In genomic region chr6:118455042-118455631, GRCm38 (mm10) we compare ENCODE assay signal across 8 mouse cellular contexts. TPM values are rescaled to one million over a fixed set of nuclear protein-coding genes. Genes with fewer than 3 reads are reported as not detected.
DNase-seq lines count a peak whose midpoint lies in the region; ATAC-seq and TF ChIP-seq lines count a peak whose summit lies in the region.

TSS of gene Zfp248 (minus strand) at chr6:118455528.

- H3K4me3 ChIP-seq in ES-Bruce4 (ENCODE audit: low read depth, low read length): peak within 1 kb of the TSS; percentile 66
- H3K4me3 ChIP-seq in forebrain, embryonic 12.5 days (replicated peaks): peak within 1 kb of the TSS; percentile 72
- peak within 1 kb of the TSS; percentile 78 for H3K4me3 ChIP-seq in heart, postnatal 0 days (ENCODE audit: low read depth, low read length)
- H3K4me3 ChIP-seq in liver, embryonic 15.5 days (replicated peaks): peak within 1 kb of the TSS; percentile 63
- peak within 1 kb of the TSS; percentile 49 for H3K4me3 ChIP-seq in neural tube, embryonic 11.5 days (ENCODE audit: low read depth, low read length)
- peak within 1 kb of the TSS; percentile 82 for H3K4me3 ChIP-seq in stomach, embryonic 16.5 days (replicated peaks; ENCODE audit: low read length)

- TF ChIP-seq EP300 in ES-Bruce4 (IDR thresholded peaks at IDR 0.05; ENCODE audit: insufficient read depth, low read depth, low read length): no peak
- no peak for TF ChIP-seq EP300 in heart, postnatal 0 days (IDR thresholded peaks at IDR 0.05; ENCODE audit: low read depth)

- no peak within 1 kb of the TSS for H3K27ac ChIP-seq in ES-Bruce4 (ENCODE audit: insufficient read depth, low read length)
- H3K27ac ChIP-seq in forebrain, embryonic 12.5 days: peak within 1 kb of the TSS; percentile 96
- peak within 1 kb of the TSS; percentile 88 for H3K27ac ChIP-seq in heart, postnatal 0 days (ENCODE audit: low read depth)
- H3K27ac ChIP-seq in liver, embryonic 15.5 days (replicated peaks): peak within 1 kb of the TSS; percentile 72; the same call in 1 of the 2 replicates
- peak within 1 kb of the TSS; percentile 75 for H3K27ac ChIP-seq in neural tube, embryonic 11.5 days (ENCODE audit: low read depth, low read length)
- H3K27ac ChIP-seq in stomach, embryonic 16.5 days (ENCODE audit: low read length): peak within 1 kb of the TSS; percentile 98

- TF ChIP-seq POLR2A in ES-Bruce4 (IDR thresholded peaks at IDR 0.05; ENCODE audit: insufficient read depth, low read length): peak; percentile 79

- DNase-seq in c-Kit-positive CD71-positive TER-119-positive erythroid progenitor cells, embryonic 14.5 days (ENCODE audit: low spot score): peak; percentile 68
- peak; percentile 80 for DNase-seq in heart, postnatal 0 days (ENCODE audit: low spot score)
- peak; percentile 89 to 93 for DNase-seq in kidney, postnatal 36 days
- DNase-seq in neural tube, embryonic 11.5 days (ENCODE audit: low spot score): peak; percentile 91

- peak within 1 kb of the TSS; percentile 36 for H3K9ac ChIP-seq in ES-Bruce4 (ENCODE audit: low read depth, poor library complexity, severe bottlenecking)
- peak within 1 kb of the TSS; percentile 84 for H3K9ac ChIP-seq in forebrain, embryonic 12.5 days
- H3K9ac ChIP-seq in heart, postnatal 0 days (replicated peaks; ENCODE audit: low read depth, low read length): peak within 1 kb of the TSS; percentile 70
- H3K9ac ChIP-seq in liver, embryonic 15.5 days: peak within 1 kb of the TSS; percentile 48
- H3K9ac ChIP-seq in neural tube, embryonic 11.5 days (ENCODE audit: low read length): peak within 1 kb of the TSS; percentile 73
- H3K9ac ChIP-seq in stomach, embryonic 16.5 days (ENCODE audit: low read length): peak within 1 kb of the TSS; percentile 91

- no peaks in the 10 kb centered on the region for H3K36me3 ChIP-seq in ES-Bruce4 (ENCODE audit: control insufficient read depth, insufficient read depth, low read length, poor library complexity, severe bottlenecking)
- H3K36me3 ChIP-seq in forebrain, embryonic 12.5 days (replicated peaks): no peaks in the 10 kb centered on the region
- H3K36me3 ChIP-seq in heart, postnatal 0 days (replicated peaks; ENCODE audit: control insufficient read depth, insufficient read depth, low read length): no peaks in the 10 kb centered on the region
- no peaks in the 10 kb centered on the region for H3K36me3 ChIP-seq in liver, embryonic 15.5 days (replicated peaks)
- no peaks in the 10 kb centered on the region for H3K36me3 ChIP-seq in neural tube, embryonic 11.5 days (ENCODE audit: control insufficient read depth, insufficient read depth, low read length)
- no peaks in the 10 kb centered on the region for H3K36me3 ChIP-seq in stomach, embryonic 16.5 days (ENCODE audit: control insufficient read depth, insufficient read depth, low read length)

- no peak for TF ChIP-seq CTCF in ES-Bruce4 (IDR thresholded peaks at IDR 0.05; ENCODE audit: low read depth, low read length)
- peak; percentile 53 for TF ChIP-seq CTCF in heart, postnatal 0 days (IDR thresholded peaks at IDR 0.05; ENCODE audit: low read depth)

- no peaks in the 10 kb centered on the region for H3K27me3 ChIP-seq in ES-Bruce4 (ENCODE audit: control insufficient read depth, insufficient read depth, low read length, poor library complexity, severe bottlenecking)
- H3K27me3 ChIP-seq in forebrain, embryonic 12.5 days: 0 out of 2 replicates have a peak, but pooled peaks cover 3% of the 10 kb centered on the region
- no peaks in the 10 kb centered on the region for H3K27me3 ChIP-seq in heart, postnatal 0 days (ENCODE audit: control insufficient read depth, insufficient read depth, low read length)
- no peaks in the 10 kb centered on the region for H3K27me3 ChIP-seq in liver, embryonic 15.5 days
- H3K27me3 ChIP-seq in neural tube, embryonic 11.5 days (ENCODE audit: control insufficient read depth, insufficient read depth, low read length): no peaks in the 10 kb centered on the region
- H3K27me3 ChIP-seq in stomach, embryonic 16.5 days (ENCODE audit: control insufficient read depth, insufficient read depth, low read length): no peaks in the 10 kb centered on the region

- ATAC-seq in forebrain, embryonic 12.5 days (ENCODE audit: low FRiP score): peak; percentile 96
- ATAC-seq in heart, postnatal 0 days (ENCODE audit: insufficient read depth, low read depth): peak; percentile 92
- ATAC-seq in liver, embryonic 15.5 days (ENCODE audit: insufficient read depth): peak; percentile 66
- peak; percentile 97 for ATAC-seq in neural tube, embryonic 11.5 days (ENCODE audit: insufficient read depth, low FRiP score, low TSS enrichment)
- peak; percentile 93 for ATAC-seq in stomach, embryonic 16.5 days (ENCODE audit: insufficient read depth, low FRiP score)

- WGBS in forebrain, embryonic 12.5 days: under 1% methylated on average over 43 of the region's 43 CpGs
- under 1% methylated on average over 43 of the region's 43 CpGs for WGBS in heart, postnatal 0 days
- WGBS in liver, embryonic 15.5 days (ENCODE audit: insufficient replicate concordance): under 1% methylated on average over 43 of the region's 43 CpGs
- under 1% methylated on average over 43 of the region's 43 CpGs for whole genome bisulfite sequencing in neural tube, embryonic 11.5 days
- WGBS in stomach, embryonic 16.5 days: under 1% methylated on average over 43 of the region's 43 CpGs

- H3K4me1 ChIP-seq in ES-Bruce4 (ENCODE audit: control insufficient read depth, insufficient read depth, low read length): no peaks in the 10 kb centered on the region
- H3K4me1 ChIP-seq in forebrain, embryonic 12.5 days: peaks cover 12% of the 10 kb centered on the region
- H3K4me1 ChIP-seq in heart, postnatal 0 days (ENCODE audit: control insufficient read depth, insufficient read depth): no peaks in the 10 kb centered on the region
- H3K4me1 ChIP-seq in liver, embryonic 15.5 days (replicated peaks): peaks cover 8% of the 10 kb centered on the region
- peaks cover 3% of the 10 kb centered on the region; the same call in 1 of the 2 replicates for H3K4me1 ChIP-seq in neural tube, embryonic 11.5 days (ENCODE audit: control insufficient read depth, insufficient read depth, low read length)
- H3K4me1 ChIP-seq in stomach, embryonic 16.5 days (ENCODE audit: control insufficient read depth, insufficient read depth, low read length): peaks cover 8% of the 10 kb centered on the region

- no peaks in the 10 kb centered on the region for H3K9me3 ChIP-seq in ES-Bruce4 (replicated peaks; ENCODE audit: control insufficient read depth, insufficient read depth, low read length, poor library complexity, severe bottlenecking)
- H3K9me3 ChIP-seq in forebrain, embryonic 12.5 days: no peaks in the 10 kb centered on the region
- H3K9me3 ChIP-seq in heart, postnatal 0 days (replicated peaks; ENCODE audit: control insufficient read depth, low read length): no peaks in the 10 kb centered on the region
- no peaks in the 10 kb centered on the region for H3K9me3 ChIP-seq in liver, embryonic 15.5 days (replicated peaks)
- no peaks in the 10 kb centered on the region for H3K9me3 ChIP-seq in neural tube, embryonic 11.5 days (ENCODE audit: control insufficient read depth, low read length)
- no peaks in the 10 kb centered on the region for H3K9me3 ChIP-seq in stomach, embryonic 16.5 days (replicated peaks; ENCODE audit: control insufficient read depth, low read length)

- peak within 1 kb of the TSS; percentile 69 for H3K4me2 ChIP-seq in forebrain, embryonic 12.5 days
- peak within 1 kb of the TSS; percentile 91 for H3K4me2 ChIP-seq in heart, postnatal 0 days (ENCODE audit: low read depth, low read length)
- H3K4me2 ChIP-seq in liver, embryonic 15.5 days: peak within 1 kb of the TSS; percentile 86
- peak within 1 kb of the TSS; percentile 55 for H3K4me2 ChIP-seq in neural tube, embryonic 11.5 days (ENCODE audit: low read depth)
- H3K4me2 ChIP-seq in stomach, embryonic 16.5 days (ENCODE audit: low read depth, low read length): peak within 1 kb of the TSS; percentile 72

RNA-seq across cellular contexts. Expression of gene Zfp248, which starts in this region (rescaled TPM):
- 5.5 and 9.8 TPM in 2 replicates for polyA plus RNA-seq in ES-Bruce4 (2011; ENCODE audit: insufficient read depth, insufficient read length, low read depth, missing spikeins)
- 12.3 and 12.7 TPM in 2 replicates for polyA plus RNA-seq in forebrain, embryonic 12.5 days (2016; fragmentation: Nextera tagmentation; extraction: Ambion mirVana)
- 0.31 and 2.7 TPM in 2 replicates for total RNA-seq in heart, postnatal 0 days (2014; rRNA removed; ENCODE audit: low replicate concordance)
- 2.2 and 2.4 TPM in 2 replicates for polyA plus RNA-seq in heart, postnatal 0 days (2015; fragmentation: Nextera tagmentation; extraction: Ambion mirVana)
- 0.75 and 0.85 TPM in 2 replicates for polyA plus RNA-seq in liver, embryonic 15.5 days (2015; fragmentation: Nextera tagmentation; extraction: Ambion mirVana)
- 12.9 and 13.7 TPM in 2 replicates for polyA plus RNA-seq in neural tube, embryonic 11.5 days (2014; fragmentation: Nextera tagmentation; extraction: Ambion mirVana)
- 7.0 and 7.8 TPM in 2 replicates for polyA plus RNA-seq in stomach, embryonic 16.5 days (2015; fragmentation: Nextera tagmentation; extraction: Ambion mirVana)

Comparison
In these comparisons a context has a peak if more than half of its experiments do, and no peak if none do; other contexts are left out.
1. Peak in ATAC-seq, H3K4me3 ChIP-seq, H3K27ac ChIP-seq, H3K9ac ChIP-seq and H3K4me2 ChIP-seq in liver, embryonic 15.5 days; RNA of the gene not detected or under 1 TPM.
2. H3K9ac ChIP-seq: peak in every context shown above with its lines; median percentile 91 in stomach, embryonic 16.5 days; 84 in forebrain, embryonic 12.5 days; 73 in neural tube, embryonic 11.5 days; 70 in heart, postnatal 0 days; 48 in liver, embryonic 15.5 days; 36 in ES-Bruce4.